Mouse (Mus musculus): ENCODE measurements around the gene Sap30bp. TPM values are rescaled to one million over a fixed set of nuclear protein-coding genes. Genes with fewer than 3 reads are reported as not detected.

Sap30bp gene
- total RNA-seq, 2 experiments from 2014 or later: 20.8 to 251 TPM

GRCm38 (mm10) chr11:115904231-115904955 is 28.7 kb upstream of the Sap30bp start:
- no peak for ATAC-seq (replicated peaks; ENCODE audit: low FRiP score, low TSS enrichment, poor library complexity, severe bottlenecking)

GRCm38 (mm10) chr11:115904956-115905790 is 27.9 kb upstream of the Sap30bp start:
- no peak for ATAC-seq (replicated peaks; ENCODE audit: low FRiP score, low TSS enrichment, poor library complexity, severe bottlenecking)

- ATAC-seq (replicated peaks; ENCODE audit: low FRiP score, low TSS enrichment, poor library complexity, severe bottlenecking): no peak
Measured at GRCm38 (mm10) chr11:115906116-115906515, 27.0 kb upstream of the Sap30bp start.

GRCm38 (mm10) chr11:115906521-115906920 is 26.6 kb upstream of the Sap30bp start:
- no peak for ATAC-seq (replicated peaks; ENCODE audit: low FRiP score, low TSS enrichment, poor library complexity, severe bottlenecking)

- ATAC-seq (replicated peaks; ENCODE audit: low FRiP score, low TSS enrichment, poor library complexity, severe bottlenecking): peak; percentile 88
Measured at GRCm38 (mm10) chr11:115911134-115911561, 21.9 kb upstream of the Sap30bp start.

GRCm38 (mm10) chr11:115911632-115912376 is 21.3 kb upstream of the Sap30bp start, which contains the start of gene Smim6:
TSS of gene Smim6 (plus strand) at chr11:115912017.
- peak; percentile 46 for ATAC-seq (replicated peaks; ENCODE audit: low FRiP score, low TSS enrichment, poor library complexity, severe bottlenecking)

- no peak for ATAC-seq (replicated peaks; ENCODE audit: low FRiP score, low TSS enrichment, poor library complexity, severe bottlenecking)
Measured at GRCm38 (mm10) chr11:115916579-115916978, 16.5 kb upstream of the Sap30bp start.

GRCm38 (mm10) chr11:115918637-115919036 is 14.4 kb upstream of the Sap30bp start:
- ATAC-seq (replicated peaks; ENCODE audit: low FRiP score, low TSS enrichment, poor library complexity, severe bottlenecking): no peak

GRCm38 (mm10) chr11:115919073-115919472 is 14.0 kb upstream of the Sap30bp start:
- ATAC-seq (replicated peaks; ENCODE audit: low FRiP score, low TSS enrichment, poor library complexity, severe bottlenecking): no peak

- ATAC-seq (replicated peaks; ENCODE audit: low FRiP score, low TSS enrichment, poor library complexity, severe bottlenecking): peak; percentile 73
Measured at GRCm38 (mm10) chr11:115920110-115920818, 12.8 kb upstream of the Sap30bp start.

- no peak for ATAC-seq (replicated peaks; ENCODE audit: low FRiP score, low TSS enrichment, poor library complexity, severe bottlenecking)
Measured at GRCm38 (mm10) chr11:115921986-115922385, 11.1 kb upstream of the Sap30bp start.

GRCm38 (mm10) chr11:115929031-115929430 is 4.1 kb upstream of the Sap30bp start:
- no peak for ATAC-seq (replicated peaks; ENCODE audit: low FRiP score, low TSS enrichment, poor library complexity, severe bottlenecking)

GRCm38 (mm10) chr11:115929818-115930217 is 3.3 kb upstream of the Sap30bp start:
- no peak for ATAC-seq (replicated peaks; ENCODE audit: low FRiP score, low TSS enrichment, poor library complexity, severe bottlenecking)

GRCm38 (mm10) chr11:115931235-115931634 is 1.8 kb upstream of the Sap30bp start:
- no peak for ATAC-seq (replicated peaks; ENCODE audit: low FRiP score, low TSS enrichment, poor library complexity, severe bottlenecking)

GRCm38 (mm10) chr11:115933747-115934110 is 647 bp downstream of the Sap30bp start:
- ATAC-seq (replicated peaks; ENCODE audit: low FRiP score, low TSS enrichment, poor library complexity, severe bottlenecking): peak; percentile 12; the same call in 1 of the 2 replicates

GRCm38 (mm10) chr11:115939690-115940329 is 6.7 kb downstream of the Sap30bp start:
- peak; percentile 51 for ATAC-seq (replicated peaks; ENCODE audit: low FRiP score, low TSS enrichment, poor library complexity, severe bottlenecking)

GRCm38 (mm10) chr11:115941980-115942379 is 8.9 kb downstream of the Sap30bp start:
- ATAC-seq (replicated peaks; ENCODE audit: low FRiP score, low TSS enrichment, poor library complexity, severe bottlenecking): no peak

GRCm38 (mm10) chr11:115945247-115945646 is 12.2 kb downstream of the Sap30bp start:
- ATAC-seq (replicated peaks; ENCODE audit: low FRiP score, low TSS enrichment, poor library complexity, severe bottlenecking): no peak
